Mouse (Mus musculus): ENCODE data around the gene Srsf9. TPM values are rescaled to one million over a fixed set of nuclear protein-coding genes. Genes with fewer than 3 reads are reported as not detected.
A peak's percentile ranks its signal among the peaks of the same experiment; 100 is the strongest.

The Srsf9 gene
- total and polyA plus RNA-seq, 3 experiments, result 80.0 to 170 TPM; not detected in 1

- Histone ChIP-seq H3K27me3 (ENCODE audit: control insufficient read depth in 1 of 2, insufficient read depth in 2 of 2, low read length in 2 of 2) (no peaks in the 10 kb centered on the region), H3K9me3 (replicated peaks; ENCODE audit: insufficient read depth, low read length) (no peaks in the 10 kb centered on the region), H3K9ac (ENCODE audit: control insufficient read depth, low read depth, low read length, poor library complexity, severe bottlenecking) (no peak overlapping the region), H3K4me3 (ENCODE audit: control insufficient read depth in 1 of 2, insufficient read depth in 1 of 2, low read depth in 2 of 2, low read length in 2 of 2) (no peak overlapping the region), H3K79me2 (ENCODE audit: control insufficient read depth, insufficient read depth, low read length, poor library complexity) (peaks cover 24% of the 10 kb centered on the region), H3K4me1 (ENCODE audit: control insufficient read depth in 1 of 2, insufficient read depth in 2 of 2, low read length in 2 of 2) (peaks cover 14 to 15% of the 10 kb centered on the region in 2 experiments; a peak in 3 of 4 replicates), H3K27ac (ENCODE audit: control insufficient read depth, low read depth, low read length) (peak overlapping the region; percentile 6), H3K36me3 (ENCODE audit: control insufficient read depth in 1 of 2, insufficient read depth in 2 of 2, low read length in 2 of 2) (peaks cover 0 to 25% of the 10 kb centered on the region in 2 experiments; a peak in 2 of 4 replicates)
- peak; percentile 66 for DNase-seq (ENCODE audit: low read depth, low spot score)
- TF ChIP-seq HCFC1 (IDR thresholded peaks at IDR 0.05; ENCODE audit: low read depth, low read length) (peak; percentile 42; the same call in 1 of the 2 replicates), POLR2AphosphoS2 (IDR thresholded peaks at IDR 0.05; ENCODE audit: low read length) (no peak), MAX (IDR thresholded peaks at IDR 0.05; ENCODE audit: low read length) (no peak), SIN3A (IDR thresholded peaks at IDR 0.05; ENCODE audit: low read length) (peak; percentile 67), ZMIZ1 (IDR thresholded peaks at IDR 0.05; ENCODE audit: low read depth, low read length) (no peak), BHLHE40 (IDR thresholded peaks at IDR 0.05; ENCODE audit: borderline replicate concordance, low read depth, low read length) (no peak), UBTF (IDR thresholded peaks at IDR 0.05; ENCODE audit: borderline replicate concordance, insufficient read depth, low read depth, low read length) (no peak), JUND (IDR thresholded peaks at IDR 0.05; ENCODE audit: low read depth, low read length) (no peak), USF1 (IDR thresholded peaks at IDR 0.05; ENCODE audit: low read depth, low read length) (no peak), MAFK (IDR thresholded peaks at IDR 0.05; ENCODE audit: borderline replicate concordance, low read depth, low read length) (peak; percentile 11; the same call in 1 of the 2 replicates), GABPA (IDR thresholded peaks at IDR 0.05; ENCODE audit: low read depth, low read length) (no peak), USF2 (IDR thresholded peaks at IDR 0.05; ENCODE audit: borderline replicate concordance in 1 of 2, insufficient read depth in 1 of 2, low read depth in 1 of 2, low read length in 2 of 2) (no peak), CTCF (IDR thresholded peaks at IDR 0.05 in 2 of 3, conservative IDR thresholded peaks at IDR 0.05 in 1 of 3; ENCODE audit: control insufficient read depth in 1 of 3, insufficient read depth in 1 of 3, low read depth in 2 of 3, low read length in 3 of 3, poor library complexity in 1 of 3, severe bottlenecking in 1 of 3) (no peak), KAT2A (conservative IDR thresholded peaks at IDR 0.05; ENCODE audit: low read depth, low read length) (no peak; the same call in 1 of the 2 replicates), GATA1 (IDR thresholded peaks at IDR 0.05; ENCODE audit: low read depth, low read length) (peak; percentile 59), MYB (IDR thresholded peaks at IDR 0.05; ENCODE audit: low read depth, low read length) (no peak), RAD21 (IDR thresholded peaks at IDR 0.05; ENCODE audit: low read depth, low read length) (no peak), MXI1 (IDR thresholded peaks at IDR 0.05; ENCODE audit: low read depth, low read length) (no peak), NRF1 (IDR thresholded peaks at IDR 0.05; ENCODE audit: insufficient read depth, low read depth, low read length, poor library complexity, severe bottlenecking) (0 out of 2 replicates have a peak, but pooled peaks have one; percentile 14), EP300 (IDR thresholded peaks at IDR 0.05; ENCODE audit: low read depth in 1 of 2, low read length in 2 of 2) (peak; percentile 39 to 52), CHD2 (IDR thresholded peaks at IDR 0.05; ENCODE audit: low read length) (no peak), MYC (IDR thresholded peaks at IDR 0.05; ENCODE audit: low read depth, low read length) (no peak), POLR2A (IDR thresholded peaks at IDR 0.05; ENCODE audit: control insufficient read depth in 1 of 2, insufficient read depth in 1 of 2, low read depth in 1 of 2, low read length in 2 of 2, poor library complexity in 1 of 2) (no peak), ETS1 (IDR thresholded peaks at IDR 0.05; ENCODE audit: low read depth, low read length) (peak; percentile 85), ZKSCAN1 (IDR thresholded peaks at IDR 0.05; ENCODE audit: low read depth, low read length) (no peak), TAL1 (IDR thresholded peaks at IDR 0.05; ENCODE audit: low read length) (no peak), ZNF384 (IDR thresholded peaks at IDR 0.05; ENCODE audit: low read depth, low read length) (no peak), MEF2A (IDR thresholded peaks at IDR 0.05; ENCODE audit: extremely low read depth, insufficient replicate concordance, low read depth, low read length, poor library complexity, severe bottlenecking) (no peak), CHD1 (IDR thresholded peaks at IDR 0.05; ENCODE audit: low read depth, low read length) (no peak), MAZ (IDR thresholded peaks at IDR 0.05; ENCODE audit: low read depth, low read length) (no peak), E2F4 (IDR thresholded peaks at IDR 0.05; ENCODE audit: borderline replicate concordance, low read depth, low read length) (no peak), RCOR1 (IDR thresholded peaks at IDR 0.05; ENCODE audit: low read depth, low read length) (peak; percentile 42; the same call in 1 of the 2 replicates), ELF1 (IDR thresholded peaks at IDR 0.05; ENCODE audit: low read depth, low read length) (no peak), TCF12 (IDR thresholded peaks at IDR 0.05; ENCODE audit: low read depth, low read length) (peak; percentile 50; the same call in 1 of the 2 replicates), ZC3H11A (IDR thresholded peaks at IDR 0.05; ENCODE audit: low read depth, low read length) (no peak), TBP (IDR thresholded peaks at IDR 0.05; ENCODE audit: low read depth, low read length) (peak; percentile 95), SMC3 (IDR thresholded peaks at IDR 0.05; ENCODE audit: low read depth, low read length) (no peak), POLR2AphosphoS5 (IDR thresholded peaks at IDR 0.05; ENCODE audit: borderline replicate concordance, low read depth, low read length) (no peak)
Observed at GRCm38 (mm10) chr5:115278053-115278452, 48.9 kb upstream of the Srsf9 start.
